Mouse (Mus musculus) R1 (cell line): ENCODE measurements around the gene Upk2.
"Not testable (repeated sequence)": the region's sequence is repeated elsewhere in the genome, so short reads cannot be mapped to it uniquely, and the experiment has no call there.

Experiments
- DNase-seq: peaks from one replicate; pipeline ENCODE4 v3.0.0-alpha.2; 2018; ENCODE audit warnings: low read depth, low spot score

Gene Upk2

DNA sequence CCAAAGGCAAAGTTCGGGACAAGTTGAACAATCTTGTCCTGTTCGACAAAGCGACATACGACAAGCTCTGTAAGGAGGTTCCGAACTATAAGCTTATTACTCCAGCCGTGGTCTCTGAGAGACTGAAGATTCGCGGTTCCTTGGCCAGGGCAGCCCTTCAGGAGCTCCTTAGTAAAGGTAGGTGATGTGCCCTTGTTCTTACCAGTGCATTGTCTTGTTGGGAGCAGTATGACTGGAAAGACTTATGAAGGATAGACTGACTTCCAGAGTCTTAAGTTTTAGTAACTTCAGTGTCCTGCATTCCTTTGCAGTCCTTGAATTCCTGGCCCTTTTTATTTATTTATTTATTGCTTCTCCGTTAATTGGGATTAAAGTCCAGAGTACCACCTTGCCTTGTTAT lies 46.1 kb downstream of the Upk2 start:
- not testable (repeated sequence) for DNase-seq

GRCm38 (mm10) chr9:44407752-44408097 lies 47.1 kb downstream of the Upk2 start:
- no peak for DNase-seq

DNA sequence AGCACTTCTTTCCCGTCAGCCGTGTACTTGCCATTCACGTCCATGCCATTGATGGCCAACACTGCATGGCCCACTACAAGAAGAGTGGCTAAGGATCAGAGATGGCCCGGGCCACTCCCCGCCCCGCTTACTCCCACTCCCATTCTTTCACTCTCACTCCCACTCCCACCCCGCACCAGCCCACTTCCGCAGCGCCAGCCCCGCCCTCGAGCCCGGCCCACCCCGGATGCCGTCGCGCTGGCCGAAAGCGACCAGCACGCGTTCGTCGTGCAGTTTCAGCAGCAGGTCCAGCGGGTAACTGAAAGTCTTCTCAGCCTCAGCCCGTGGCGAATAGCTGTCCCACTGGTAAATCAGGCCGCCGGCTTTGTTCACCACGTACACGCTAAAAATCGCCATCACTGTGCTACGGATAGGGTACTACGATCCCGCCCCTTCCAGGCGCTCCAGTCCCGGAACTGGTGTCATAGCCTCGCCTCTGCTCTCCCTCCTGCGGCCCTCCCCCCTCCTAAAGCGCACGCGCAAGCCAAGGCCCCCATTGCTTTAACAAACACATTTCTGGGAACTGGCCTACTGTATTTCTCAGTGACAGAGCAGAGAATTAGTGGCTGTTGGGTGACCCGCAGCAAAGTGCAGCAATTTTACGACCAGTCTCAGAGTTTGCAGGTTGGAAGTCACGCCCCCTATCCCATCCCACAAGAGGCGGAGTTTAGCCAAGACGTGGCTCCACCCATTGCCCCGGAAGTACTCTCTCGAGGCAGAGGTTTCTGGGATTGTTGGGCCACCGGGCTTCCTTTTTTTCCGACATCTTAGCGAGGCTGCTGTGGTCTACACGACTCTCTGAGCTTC lies 47.6 kb downstream of the Upk2 start, which contains the start of the genes Rps25 and Trappc4:
Gene Rps25, plus strand, starts transcription at position 234 of the 846 bp plus-strand sequence.
Gene Trappc4, minus strand, starts transcription at position 695 of the 846 bp plus-strand sequence.
- peak; percentile 97 for DNase-seq

- no peak for DNase-seq
Measured at GRCm38 (mm10) chr9:44405011-44405410, 49.8 kb downstream of the Upk2 start.
